Mouse (Mus musculus): ENCODE measurements around the gene Lrba.

Gene Lrba

DNA sequence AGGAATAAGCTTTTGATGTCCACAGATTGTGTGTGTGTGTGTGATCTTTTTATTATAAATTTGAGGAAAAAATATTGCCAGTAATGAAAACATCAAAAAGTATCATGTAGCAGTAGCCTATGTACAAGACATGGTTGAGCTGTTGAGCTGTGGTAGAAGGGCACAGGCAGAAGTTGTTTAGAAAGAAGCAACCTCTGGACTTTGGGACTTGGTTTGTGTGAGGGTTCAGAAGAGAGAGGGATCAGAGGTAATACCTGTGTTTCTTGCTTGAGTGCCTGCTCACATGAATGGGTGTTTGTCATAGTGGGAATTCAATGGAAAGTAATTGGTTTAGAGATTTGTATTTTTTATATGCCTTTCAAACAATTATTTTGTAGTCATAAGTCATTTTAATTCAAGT is 276.1 kb downstream of the Lrba start:
- DNase-seq (ENCODE audit: inconsistent ontology term), result no peak

- DNase-seq (ENCODE audit: inconsistent ontology term), result no peak
These were observed 294.1 kb downstream of the Lrba start for GRCm38 (mm10) chr3:86518506-86519109.

DNA sequence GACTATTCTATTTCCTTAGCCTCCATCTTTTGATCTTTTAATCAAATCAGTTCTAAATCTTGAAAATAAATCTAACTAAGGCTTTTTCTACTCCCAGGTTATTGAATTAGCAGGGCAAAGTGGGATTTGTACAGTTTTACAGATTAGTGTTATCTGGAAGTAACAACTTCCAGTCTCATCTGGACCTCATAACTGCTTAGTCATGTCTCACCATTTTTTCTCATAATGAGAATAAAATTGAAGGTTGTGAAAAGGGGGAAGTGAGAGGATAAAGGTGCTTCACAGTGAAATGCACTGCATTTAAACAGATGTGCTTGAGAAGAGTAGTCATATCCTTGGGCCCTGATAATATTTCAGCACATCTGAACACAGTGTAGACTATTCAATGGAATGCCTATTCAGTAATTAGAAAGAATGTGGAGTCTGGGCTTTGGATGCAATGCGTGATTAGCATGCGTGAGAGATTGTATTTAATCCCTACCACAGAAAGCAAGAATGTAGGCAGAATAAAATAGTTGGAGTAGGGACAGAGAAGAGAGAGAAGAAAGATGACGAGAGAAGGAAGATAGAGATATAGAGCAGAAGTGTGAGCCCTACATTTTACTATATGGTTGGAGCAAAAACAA is 298.5 kb downstream of the Lrba start:
- DNase-seq (ENCODE audit: inconsistent ontology term), result peak; percentile 81

DNA sequence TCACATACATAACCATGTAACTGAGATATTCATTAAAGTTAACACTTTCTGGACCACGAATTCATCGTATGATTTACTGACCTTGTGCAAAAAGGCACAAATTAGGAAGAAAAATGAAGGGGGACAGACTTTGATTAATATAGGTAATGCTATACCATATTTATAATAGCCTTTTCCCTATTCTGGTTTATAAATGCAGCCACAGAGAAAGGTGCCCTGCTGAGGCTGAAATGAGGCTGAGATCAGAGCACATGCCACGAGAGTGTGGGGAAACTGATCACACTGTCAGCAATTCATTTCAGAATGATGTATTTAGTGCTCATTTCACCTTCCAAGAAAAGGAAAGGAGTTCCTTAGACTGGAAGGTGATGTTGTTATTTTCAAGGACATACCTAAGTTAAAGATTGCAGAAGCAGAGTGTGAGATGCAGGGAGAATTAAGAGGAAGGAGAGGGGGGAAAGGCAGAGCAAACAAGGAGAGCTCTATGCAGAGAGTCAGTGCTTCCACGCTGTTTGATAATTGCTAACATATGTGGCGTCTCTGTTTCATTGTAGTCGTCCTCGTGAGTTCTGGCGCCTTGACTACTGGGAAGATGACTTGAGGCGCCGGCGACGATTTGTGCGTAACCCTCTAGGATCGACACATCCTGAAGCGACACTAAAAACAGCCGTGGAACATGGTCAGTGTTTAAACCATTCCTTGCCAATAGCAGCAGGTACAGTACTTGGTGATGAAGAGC is 307.2 kb downstream of the Lrba start:
- DNase-seq (ENCODE audit: inconsistent ontology term), result no peak

DNA sequence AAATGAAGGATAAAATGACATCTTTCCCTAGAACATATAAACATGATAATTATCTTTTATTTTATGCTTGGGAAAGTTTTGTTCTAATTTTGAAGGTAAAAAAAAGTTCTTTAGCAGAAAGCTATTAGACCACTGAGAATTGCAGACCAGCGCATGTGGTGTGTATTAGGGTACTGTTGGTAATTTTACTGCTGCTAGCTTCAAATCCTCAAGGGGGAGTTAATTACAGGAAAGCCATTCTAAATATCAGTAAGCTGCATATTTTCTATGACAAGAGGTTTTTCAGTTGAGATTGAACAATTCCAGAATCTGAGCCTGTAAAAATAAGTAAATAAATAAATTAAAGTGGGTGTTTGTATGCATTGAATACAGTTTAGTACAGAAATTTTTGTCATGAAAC is 312.3 kb downstream of the Lrba start:
- no peak for DNase-seq (ENCODE audit: inconsistent ontology term)

DNA sequence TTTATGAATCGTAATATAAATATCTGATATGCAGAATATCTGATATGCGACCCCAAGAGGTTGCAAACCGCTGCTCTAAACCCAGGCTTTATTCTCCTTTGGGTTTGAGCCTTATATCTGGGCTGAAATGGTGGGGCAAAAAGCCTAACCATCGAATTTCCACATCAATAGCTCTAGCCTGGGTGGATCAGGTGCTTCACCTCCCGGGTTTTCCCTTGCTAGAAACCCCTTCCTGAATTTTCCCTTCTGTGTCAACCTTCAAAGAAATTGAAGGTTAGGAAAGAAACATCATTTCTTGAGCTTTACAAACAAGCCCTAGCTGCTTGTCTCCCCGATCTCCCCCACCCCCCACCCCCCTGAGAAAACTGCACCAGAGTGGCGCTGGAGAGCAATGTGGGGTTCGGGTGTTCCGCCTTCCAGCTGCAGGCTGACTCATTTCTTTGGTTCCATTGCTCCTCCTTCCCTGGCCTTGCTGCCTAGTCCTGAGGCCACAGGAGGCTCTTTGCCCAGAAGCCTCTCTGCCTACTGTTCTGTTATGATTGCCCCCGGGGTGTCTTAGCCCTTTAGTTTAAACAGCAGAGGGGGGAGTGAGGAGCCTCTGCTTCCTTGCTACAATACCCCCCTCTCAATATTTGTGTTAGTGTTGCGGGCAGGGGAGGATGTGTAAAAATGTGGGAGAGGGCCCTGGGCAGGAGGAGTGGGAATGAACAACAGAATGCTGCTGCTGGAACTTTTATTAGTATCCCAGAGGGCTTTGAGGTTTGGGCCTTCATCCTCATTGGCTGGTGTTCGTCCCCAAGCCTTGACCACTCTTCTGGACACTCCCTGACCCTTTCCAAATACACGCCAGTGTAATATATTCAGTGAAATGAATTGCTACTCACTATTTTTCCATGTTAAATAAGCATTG is 314.4 kb downstream of the Lrba start:
- peak; percentile 86 for DNase-seq (ENCODE audit: inconsistent ontology term)

GRCm38 (mm10) chr3:86539555-86540168 is 315.2 kb downstream of the Lrba start:
- peak; percentile 64 for DNase-seq (ENCODE audit: inconsistent ontology term)

DNA sequence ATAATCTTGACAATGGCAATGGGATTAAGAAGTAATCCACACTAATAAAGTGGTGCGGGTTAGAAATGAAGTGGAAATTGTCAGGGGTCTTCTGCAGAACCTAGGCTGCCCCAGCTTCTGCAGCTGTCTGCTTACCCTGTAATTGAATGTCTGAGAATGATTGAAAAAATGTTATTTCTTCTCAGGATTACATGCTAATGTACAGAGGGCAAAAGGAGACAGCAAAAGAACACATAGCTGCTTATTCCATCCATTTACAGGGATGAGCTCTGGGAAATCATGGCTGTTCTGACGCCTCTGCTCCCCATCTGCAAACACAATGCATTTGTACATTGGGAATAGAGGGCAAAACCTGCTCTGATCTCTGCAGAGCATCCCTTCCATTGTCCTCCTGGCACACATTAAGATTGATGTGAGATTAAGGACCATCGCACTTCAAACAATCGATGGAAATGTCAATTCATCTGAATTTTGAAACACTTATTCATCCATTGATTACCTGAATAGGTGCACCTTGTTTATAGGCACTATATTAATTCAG is 316.7 kb downstream of the Lrba start:
- DNase-seq (ENCODE audit: inconsistent ontology term), result no peak

DNA sequence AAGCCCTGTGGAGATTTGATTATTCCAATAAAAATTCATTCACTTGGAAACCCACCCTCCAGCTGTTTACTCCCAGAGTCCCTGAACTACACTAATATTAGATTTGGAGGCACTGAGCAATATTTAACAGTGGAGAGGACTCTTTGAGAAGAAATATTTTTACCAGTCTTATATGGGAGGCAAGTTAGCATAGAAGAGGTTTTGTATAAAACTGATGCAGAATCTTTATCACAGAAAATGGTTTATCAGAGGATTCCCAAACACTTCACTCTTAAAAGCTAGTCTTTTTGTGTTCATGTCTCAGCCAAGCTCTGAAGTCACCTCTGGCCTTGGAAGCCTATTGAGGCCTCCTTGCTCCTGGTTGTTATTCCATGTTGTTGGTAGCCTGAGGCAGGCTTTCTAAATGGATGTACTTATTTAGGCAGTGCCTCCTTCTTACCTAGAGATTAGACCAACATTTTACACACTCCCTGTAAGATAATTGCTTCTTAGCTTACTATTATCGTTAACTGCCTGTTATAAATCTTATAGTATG is 317.4 kb downstream of the Lrba start:
- DNase-seq (ENCODE audit: inconsistent ontology term), result peak; percentile 19

- peak; percentile 86 for DNase-seq (ENCODE audit: inconsistent ontology term)
These were observed 320.3 kb downstream of the Lrba start for GRCm38 (mm10) chr3:86544785-86545184.

DNA sequence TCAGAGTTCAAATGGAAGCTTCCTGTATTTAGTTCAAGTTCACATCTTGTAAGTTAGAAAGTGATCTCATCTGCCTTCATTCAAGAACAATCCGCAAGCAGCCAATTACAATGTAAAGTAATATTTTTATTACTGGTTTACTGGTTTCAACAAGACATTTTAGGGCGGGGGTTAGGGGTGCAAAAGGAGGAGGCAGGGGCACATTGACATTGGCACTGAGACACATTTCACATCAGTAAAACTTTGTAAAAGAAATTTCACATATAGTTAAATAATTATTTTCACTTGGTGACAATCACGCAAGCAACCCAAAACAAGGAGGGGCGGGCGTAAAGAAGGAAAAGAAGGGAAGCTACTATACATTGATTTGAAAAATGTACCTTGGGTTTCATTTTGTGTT is 321.5 kb downstream of the Lrba start:
- DNase-seq (ENCODE audit: inconsistent ontology term), result no peak

DNA sequence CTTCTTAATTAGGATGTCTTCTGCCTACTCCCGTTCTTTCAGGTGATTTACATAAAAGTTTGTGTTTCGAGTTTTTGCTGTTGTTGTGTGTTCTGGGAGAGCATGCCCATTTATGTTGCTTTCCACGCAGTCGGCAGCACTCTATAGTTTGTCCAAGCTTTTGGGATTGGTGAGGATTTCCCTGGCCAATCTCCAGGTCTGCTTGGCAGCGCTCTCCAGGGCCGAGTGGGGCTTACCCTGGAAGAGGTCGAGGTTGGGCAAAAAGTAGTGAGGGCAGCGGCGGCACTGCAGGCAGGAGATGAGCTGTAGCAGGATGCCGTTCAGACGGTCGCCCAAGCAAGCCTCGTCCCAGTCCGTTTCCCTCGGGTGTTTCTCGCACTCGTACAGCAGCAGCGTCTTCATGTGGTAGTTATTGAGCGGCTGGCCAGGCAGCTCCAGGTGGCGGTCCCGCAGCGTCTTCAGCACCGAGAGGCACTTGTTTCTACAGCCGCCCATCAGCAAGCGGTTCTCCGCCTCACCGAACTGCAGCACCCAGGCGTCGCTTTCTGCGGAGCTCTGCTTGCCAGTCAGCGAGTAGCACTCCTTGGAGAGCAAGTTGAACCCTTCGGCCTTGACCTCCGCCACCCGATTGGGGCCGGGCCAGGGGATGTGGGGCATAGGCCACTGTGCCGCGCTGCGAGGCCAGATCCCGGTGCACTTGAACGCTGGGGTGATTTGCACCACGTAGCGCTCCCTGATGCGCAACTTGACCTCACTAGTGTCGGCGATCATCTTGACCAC is 322.2 kb downstream of the Lrba start:
- peak; percentile 74 for DNase-seq (ENCODE audit: inconsistent ontology term)

- no peak for DNase-seq (ENCODE audit: inconsistent ontology term)
These were observed 322.8 kb downstream of the Lrba start for GRCm38 (mm10) chr3:86547251-86547791.

GRCm38 (mm10) chr3:86548091-86549015 is 323.9 kb downstream of the Lrba start, which contains the start of gene Mab21l2:
Gene Mab21l2, minus strand, starts transcription at chr3:86548629.
- peak; percentile 94 for DNase-seq (ENCODE audit: inconsistent ontology term)

GRCm38 (mm10) chr3:86550301-86551010 is 326.0 kb downstream of the Lrba start:
- DNase-seq (ENCODE audit: inconsistent ontology term), result peak; percentile 65

GRCm38 (mm10) chr3:86551011-86551728 is 326.7 kb downstream of the Lrba start:
- DNase-seq (ENCODE audit: inconsistent ontology term), result peak; percentile 90

DNA sequence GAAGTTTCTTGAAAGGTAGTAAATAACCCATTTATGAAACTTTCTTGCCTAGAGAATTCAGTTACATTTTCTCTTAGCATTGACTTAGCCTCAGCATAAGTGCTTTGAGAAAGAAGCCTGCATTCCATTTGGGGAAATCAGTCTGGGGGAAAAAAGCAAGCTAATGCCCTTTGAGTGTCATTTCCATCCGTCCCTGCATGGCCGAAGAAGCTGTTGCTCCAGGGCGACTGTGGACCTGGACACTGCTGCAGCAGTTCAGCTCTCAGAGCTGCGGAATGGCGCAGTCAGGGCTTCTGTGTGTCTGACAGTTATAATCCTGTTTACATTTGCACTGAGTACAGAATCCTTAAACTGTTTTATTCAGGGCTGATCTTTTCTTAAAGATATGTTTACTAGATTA is 327.7 kb downstream of the Lrba start:
- peak; percentile 62 for DNase-seq (ENCODE audit: inconsistent ontology term)

Measured in Muller cell, postnatal 12 days (primary cell).